21 mouse cellular contexts compared by ENCODE assay signal in the genomic region with DNA sequence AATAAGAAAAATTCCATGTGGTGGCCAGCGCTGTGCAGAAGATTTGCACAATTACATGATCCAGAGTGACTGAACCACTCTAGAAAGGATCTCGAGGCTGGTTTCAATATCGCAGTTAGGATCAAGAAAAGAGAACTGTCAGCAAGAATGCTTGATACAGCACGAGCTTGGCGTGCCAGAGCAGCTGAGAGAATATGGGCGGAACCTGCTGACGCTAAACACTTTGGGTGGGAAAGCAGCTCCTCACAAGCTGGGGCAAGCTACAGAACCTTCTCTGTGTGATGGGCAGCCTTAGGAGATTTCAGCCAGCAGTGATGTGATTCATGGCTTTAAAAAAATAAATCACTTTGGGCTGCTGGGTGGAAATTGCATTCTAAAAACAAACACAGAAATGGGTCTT. TPM values are rescaled to one million over a fixed set of nuclear protein-coding genes. Genes with fewer than 3 reads are reported as not detected.
DNase-seq lines count a peak whose midpoint lies in the region; ATAC-seq and TF ChIP-seq lines count a peak whose summit lies in the region.
"Had no signal": no experiment of that assay in that cellular context is flagged by ENCODE, and none has a peak within 500 bp of the region (broad histone marks: within the 10 kb centered on the region; RNA-seq: fewer than 3 reads in every experiment).

No protein-coding gene starts in this region.

- no peaks in the 10 kb centered on the region for H3K9me3 ChIP-seq in lung, postnatal 0 days (ENCODE audit: low read length)
- H3K9me3 ChIP-seq: forebrain, embryonic 15.5 days; heart, embryonic 15.5 days; kidney, embryonic 15.5 days; limb, embryonic 12.5 days had no signal

- TF ChIP-seq CTCF in gastrocnemius, adult 2 months (IDR thresholded peaks at IDR 0.05): no peak
- TF ChIP-seq CTCF in lung, postnatal 0 days (IDR thresholded peaks at IDR 0.05): no peak

- H3K36me3 ChIP-seq in lung, postnatal 0 days (ENCODE audit: insufficient read depth, low read length): peaks cover 5% of the 10 kb centered on the region; the same call in 1 of the 2 replicates
- H3K36me3 ChIP-seq: forebrain, embryonic 15.5 days; heart, embryonic 15.5 days; kidney, embryonic 15.5 days; limb, embryonic 12.5 days had no signal

- H3K27ac ChIP-seq in gastrocnemius, adult 2 months: no peak overlapping the region
- no peak overlapping the region for H3K27ac ChIP-seq in lung, postnatal 0 days (ENCODE audit: low read length)
- H3K27ac ChIP-seq: forebrain, embryonic 15.5 days; heart, adult 2 months; heart, embryonic 15.5 days; kidney, embryonic 15.5 days; limb, embryonic 12.5 days had no signal

- no peak overlapping the region for H3K9ac ChIP-seq in lung, postnatal 0 days (replicated peaks; ENCODE audit: low read depth)
- H3K9ac ChIP-seq: forebrain, embryonic 15.5 days; heart, embryonic 15.5 days; kidney, embryonic 15.5 days; limb, embryonic 12.5 days had no signal

- DNase-seq in gastrocnemius, adult 2 months: peak; percentile 45
- DNase-seq in gastrocnemius, postnatal 36 days: no peak
- DNase-seq in lung, postnatal 0 days (ENCODE audit: low spot score): no peak
- no peak for DNase-seq in lung, postnatal 14 days
- DNase-seq in brain, adult 2 months (ENCODE audit: low read depth, low spot score): peak; percentile 47
- peak; percentile 49 for DNase-seq in skeletal muscle tissue, adult 2 months (ENCODE audit: low read depth, low spot score)
- DNase-seq in yolk sac, embryonic 10.5 days (ENCODE audit: low spot score): no peak
- DNase-seq: adrenal gland, postnatal 14 days; cerebellum, adult 11-12 months; cerebellum, postnatal 10 days; gastrocnemius, postnatal 25 days; kidney, adult 18-20 months; kidney, postnatal 25 days; midbrain, embryonic 14.5 days had no signal

- TF ChIP-seq EP300 in lung, postnatal 0 days (IDR thresholded peaks at IDR 0.05): no peak

- H3K4me1 ChIP-seq in lung, postnatal 0 days (ENCODE audit: insufficient read depth, low read depth, low read length): 0 out of 2 replicates have a peak, but pooled peaks cover 3% of the 10 kb centered on the region
- H3K4me1 ChIP-seq: forebrain, embryonic 15.5 days; heart, embryonic 15.5 days; kidney, embryonic 15.5 days; limb, embryonic 12.5 days had no signal

- 60% methylated on average over 7 of the region's 7 CpGs for WGBS in lung, postnatal 0 days

- intact Hi-C loops in gastrocnemius, adult 2 months (cut with DNase I): no loop called here
- intact Hi-C loops in gastrocnemius, postnatal 36 days (cut with DNase I): no loop called here

- no peak overlapping the region for H3K4me2 ChIP-seq in lung, postnatal 0 days (replicated peaks; ENCODE audit: low read depth, low read length)
- H3K4me2 ChIP-seq: forebrain, embryonic 15.5 days; heart, embryonic 15.5 days; kidney, embryonic 15.5 days; limb, embryonic 12.5 days; liver, embryonic 11.5 days had no signal

- no peaks in the 10 kb centered on the region for H3K27me3 ChIP-seq in lung, postnatal 0 days (replicated peaks; ENCODE audit: insufficient read depth, low read length)
- H3K27me3 ChIP-seq: forebrain, embryonic 15.5 days; heart, embryonic 15.5 days; kidney, embryonic 15.5 days; limb, embryonic 12.5 days had no signal

- ATAC-seq in lung, postnatal 0 days: peak; percentile 23; the same call in 1 of the 2 replicates
- ATAC-seq: forebrain, embryonic 15.5 days; hindbrain, embryonic 16.5 days had no signal

- no peak overlapping the region for H3K4me3 ChIP-seq in gastrocnemius, adult 2 months
- no peak overlapping the region for H3K4me3 ChIP-seq in lung, postnatal 0 days (ENCODE audit: low read depth, low read length)
- H3K4me3 ChIP-seq: forebrain, embryonic 15.5 days; heart, adult 2 months; heart, embryonic 15.5 days; kidney, embryonic 15.5 days; limb, embryonic 12.5 days had no signal

RNA-seq across cellular contexts. Expression of a gene that starts 12.9 kb away (rescaled TPM):
- total RNA-seq in gastrocnemius, adult 2 months (2021): 10 to 100 TPM; 54.9 to 72.1 TPM
- total RNA-seq in gastrocnemius, postnatal 36 days (2021): 10 to 100 TPM; 46.5 to 54.0 TPM
- polyA plus RNA-seq in lung, postnatal 0 days (2015; fragmentation: Nextera tagmentation; extraction: Ambion mirVana): 27.8 and 34.0 TPM in 2 replicates

Comparison
In these comparisons a context has a peak if more than half of its experiments do, and no peak if none do; other contexts are left out.
1. DNase-seq: peak in gastrocnemius, adult 2 months (single experiment), brain, adult 2 months (single experiment) and skeletal muscle tissue, adult 2 months (single experiment); none in gastrocnemius, postnatal 36 days (0 of 2), lung, postnatal 0 days (single experiment), lung, postnatal 14 days (single experiment) and yolk sac, embryonic 10.5 days (single experiment).